Mouse (Mus musculus) ovary, postnatal 14 days (tissue): ENCODE data around the gene Tubgcp6.
A peak's percentile ranks its signal among the peaks of the same experiment; 100 is the strongest.

Experiments used
- DNase-seq: peaks from one replicate; pipeline ENCODE4 v3.0.0; 2022; ENCODE audit warnings: low spot score

Tubgcp6 gene

GRCm38 (mm10) chr15:89122649-89123366 is at the start of gene Tubgcp6:
Gene Tubgcp6, minus strand, starts transcription at chr15:89123112.
- DNase-seq, result peak; percentile 95

GRCm38 (mm10) chr15:89172276-89172935 is 49.5 kb upstream of the Tubgcp6 start:
- DNase-seq, result no peak

GRCm38 (mm10) chr15:89171526-89172051 is 48.7 kb upstream of the Tubgcp6 start:
- DNase-seq, result no peak

GRCm38 (mm10) chr15:89170102-89170501 is 47.2 kb upstream of the Tubgcp6 start:
- DNase-seq, result no peak

GRCm38 (mm10) chr15:89169431-89169830 is 46.5 kb upstream of the Tubgcp6 start:
- peak; percentile 58 for DNase-seq

GRCm38 (mm10) chr15:89168922-89169321 is 46.0 kb upstream of the Tubgcp6 start:
- no peak for DNase-seq

- no peak for DNase-seq
These were observed 42.6 kb upstream of the Tubgcp6 start for GRCm38 (mm10) chr15:89165478-89165877.

GRCm38 (mm10) chr15:89161397-89161796 is 38.5 kb upstream of the Tubgcp6 start:
- no peak for DNase-seq

- DNase-seq, result no peak
These were observed 35.6 kb upstream of the Tubgcp6 start for GRCm38 (mm10) chr15:89158516-89158915.

GRCm38 (mm10) chr15:89157954-89158353 is 35.0 kb upstream of the Tubgcp6 start:
- no peak for DNase-seq

GRCm38 (mm10) chr15:89152312-89152711 is 29.4 kb upstream of the Tubgcp6 start:
- no peak for DNase-seq

GRCm38 (mm10) chr15:89150041-89150390 is 27.1 kb upstream of the Tubgcp6 start:
- no peak for DNase-seq

GRCm38 (mm10) chr15:89149271-89150040 is 26.5 kb upstream of the Tubgcp6 start, which contains the start of gene Mapk11:
Gene Mapk11, minus strand, starts transcription at chr15:89149628.
- DNase-seq, result no peak

- DNase-seq, result no peak
These were observed 25.8 kb upstream of the Tubgcp6 start for GRCm38 (mm10) chr15:89148496-89149270.

GRCm38 (mm10) chr15:89147895-89148294 is 25.0 kb upstream of the Tubgcp6 start:
- DNase-seq, result no peak

- no peak for DNase-seq
These were observed 24.5 kb upstream of the Tubgcp6 start for GRCm38 (mm10) chr15:89147456-89147855.

- no peak for DNase-seq
These were observed 24.1 kb upstream of the Tubgcp6 start for GRCm38 (mm10) chr15:89147024-89147423.

GRCm38 (mm10) chr15:89146537-89146936 is 23.6 kb upstream of the Tubgcp6 start:
- no peak for DNase-seq

GRCm38 (mm10) chr15:89145813-89146350 is 23.0 kb upstream of the Tubgcp6 start:
- no peak for DNase-seq

- no peak for DNase-seq
These were observed 22.1 kb upstream of the Tubgcp6 start for GRCm38 (mm10) chr15:89144965-89145364.

GRCm38 (mm10) chr15:89143134-89143533 is 20.2 kb upstream of the Tubgcp6 start:
- DNase-seq, result no peak

- no peak for DNase-seq
These were observed 19.0 kb upstream of the Tubgcp6 start for GRCm38 (mm10) chr15:89141905-89142304.
